Mouse (Mus musculus): ENCODE results near the gene Exoc4.

GRCm38 (mm10) chr6:33772551-33773315 is 523.8 kb downstream of the Exoc4 start:
- TF ChIP-seq CTCF (IDR thresholded peaks at IDR 0.05; ENCODE audit: low read depth, low read length) = no peak
- no peak for TF ChIP-seq TAL1 (conservative IDR thresholded peaks at IDR 0.05; ENCODE audit: low read depth, low read length)
- TF ChIP-seq POLR2AphosphoS5 (IDR thresholded peaks at IDR 0.05; ENCODE audit: insufficient replicate concordance, low read depth, low read length) = no peak
- TF ChIP-seq GATA1 (IDR thresholded peaks at IDR 0.05; ENCODE audit: borderline replicate concordance, low read length) = no peak
- TF ChIP-seq GATA2 (IDR thresholded peaks at IDR 0.05; ENCODE audit: borderline replicate concordance, low read depth, low read length) = no peak

Measured in G1E (cell line).